Mouse (Mus musculus): ENCODE data around the gene Pick1.

- TF ChIP-seq CTCF (conservative IDR thresholded peaks at IDR 0.05; ENCODE audit: low read length) = no peak
- TF ChIP-seq POU5F1 (IDR thresholded peaks at IDR 0.05; ENCODE audit: borderline replicate concordance, low read length) = no peak
Measured at GRCm38 (mm10) chr15:79201491-79202150, 27.4 kb upstream of the Pick1 start.

Measured in E14TG2a.4 (cell line).